ENCODE assay signal across 1 mouse cellular context in the genomic region with DNA sequence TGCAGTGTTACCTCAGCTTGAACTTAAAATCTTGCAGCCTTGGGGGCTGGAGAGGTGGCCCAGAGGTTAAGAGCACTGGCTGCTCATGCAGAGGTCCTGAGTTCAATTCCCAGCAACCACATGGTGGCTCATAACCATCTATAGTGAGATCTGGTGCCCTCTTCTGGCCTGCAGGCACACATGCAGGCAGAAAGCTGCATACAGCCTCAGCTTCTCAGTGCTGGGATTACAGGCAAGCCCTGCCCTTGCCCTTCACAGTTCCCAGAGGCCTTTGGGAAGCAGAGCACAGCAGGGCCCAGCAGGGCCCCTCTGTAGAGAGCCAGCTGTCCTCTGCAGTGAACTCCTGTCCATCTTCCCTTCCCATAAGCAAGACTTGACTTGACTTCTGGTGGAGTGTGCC.
A peak's percentile ranks its signal among the peaks of the same experiment; 100 is the strongest.
TF ChIP-seq lines count a peak whose summit lies in the region.

No protein-coding gene starts in this region.

TF ChIP-seq in MEL, 35 proteins besides CTCF, POLR2A, EP300 and RAD21:
- TF ChIP-seq CHD2 (IDR thresholded peaks at IDR 0.05; ENCODE audit: low read length): no peak
- TF ChIP-seq SMC3 (IDR thresholded peaks at IDR 0.05; ENCODE audit: low read depth, low read length): peak; percentile 38
- 0 out of 2 replicates have a peak, but pooled peaks have one; percentile 33 for TF ChIP-seq MYC (IDR thresholded peaks at IDR 0.05; ENCODE audit: low read depth, low read length)
TF ChIP-seq in MEL: peak in this region for 2.
